Mouse (Mus musculus): Measurements from ENCODE around the gene Crygb.
A peak's percentile ranks its signal among the peaks of the same experiment; 100 is the strongest.

Gene Crygb

GRCm38 (mm10) chr1:65082188-65082587 lies at the start of gene Crygb:
Crygb (minus strand) TSS chr1:65082288.
- no peak for DNase-seq (ENCODE audit: low spot score)

GRCm38 (mm10) chr1:65131671-65132070 lies 49.6 kb upstream of the Crygb start:
- DNase-seq (ENCODE audit: low spot score): no peak

DNA sequence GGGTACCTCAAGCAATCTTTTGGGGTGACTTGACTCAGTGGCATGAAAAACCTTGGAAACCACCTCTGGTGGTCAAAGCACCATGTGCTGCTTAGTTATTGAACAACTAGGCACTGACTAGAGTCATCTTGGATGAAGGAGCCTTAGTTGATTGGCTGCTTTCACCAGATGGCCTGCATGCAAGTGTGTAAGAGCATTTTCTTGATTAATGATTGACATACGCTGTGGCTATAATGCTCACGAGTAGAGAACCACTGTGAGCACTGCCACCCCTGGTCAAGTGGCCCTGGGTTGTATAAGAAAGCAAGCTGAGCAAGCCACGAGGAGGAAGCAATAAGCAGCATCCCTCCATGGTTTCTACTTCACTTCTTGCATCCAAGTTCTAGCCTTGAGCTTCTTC lies 48.1 kb upstream of the Crygb start:
- DNase-seq (ENCODE audit: low spot score): peak; percentile 60

DNA sequence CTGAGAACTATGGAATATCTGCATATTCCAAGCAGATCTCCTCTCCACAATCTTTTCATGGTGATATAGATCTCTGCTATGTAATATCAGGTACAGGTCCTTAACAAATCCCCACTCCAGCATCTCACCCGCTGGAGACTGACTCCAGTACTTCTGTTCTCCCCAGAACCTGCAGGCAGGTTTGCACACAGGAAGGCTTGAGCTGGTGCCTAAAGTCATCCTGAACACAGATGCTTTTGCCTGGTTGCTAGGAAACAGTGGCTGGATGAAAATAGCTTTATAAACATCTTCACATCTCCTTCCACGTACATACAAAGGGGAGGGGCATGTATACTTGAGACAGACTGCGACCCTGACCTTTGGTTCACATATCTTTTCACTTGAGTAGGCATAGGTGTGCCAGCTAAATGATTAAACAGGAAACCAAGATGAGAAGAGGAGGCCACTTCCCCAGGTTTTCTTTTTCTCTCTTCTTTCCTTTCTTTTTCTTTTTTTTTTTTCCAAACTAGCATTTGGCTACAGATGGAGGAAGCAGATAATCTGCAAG lies 47.6 kb upstream of the Crygb start:
- peak; percentile 55 for DNase-seq (ENCODE audit: low spot score)

DNA sequence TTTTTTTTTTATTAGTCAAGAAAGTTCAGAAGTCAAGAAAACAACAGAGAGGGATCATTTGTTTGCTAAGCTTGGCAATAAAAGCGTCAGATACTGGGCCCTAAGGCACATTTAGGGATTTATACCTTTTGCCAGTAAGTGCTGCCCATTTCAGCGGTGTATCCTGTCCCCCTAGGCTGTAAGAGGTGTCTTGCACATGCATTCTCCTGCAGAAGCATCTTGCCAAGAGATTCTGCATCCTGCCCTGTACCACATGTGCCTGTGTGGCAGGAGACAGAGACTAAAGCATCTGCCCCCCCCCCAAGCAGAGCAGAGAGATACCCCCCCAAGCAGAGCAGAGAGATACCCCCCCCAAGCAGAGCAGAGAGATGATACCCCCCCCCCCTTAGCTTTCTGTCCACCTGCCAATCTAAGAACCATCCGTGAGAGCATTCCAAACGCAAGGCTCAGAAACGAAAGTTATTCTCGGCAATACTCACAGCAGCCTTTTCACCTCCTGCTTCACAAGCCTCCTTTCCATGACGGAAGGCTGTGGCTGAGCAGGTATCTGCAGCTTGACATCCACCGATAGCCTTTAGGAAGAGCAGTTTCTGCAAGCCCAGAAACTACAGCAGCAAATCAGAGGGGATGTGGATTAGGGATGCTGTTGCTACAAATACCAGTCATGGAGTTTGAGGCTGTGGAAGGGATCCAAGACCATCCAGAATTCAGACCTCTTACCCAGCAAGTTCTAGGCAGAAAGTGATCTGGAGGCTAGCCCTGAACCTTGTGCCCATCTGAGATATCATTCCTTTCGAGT lies 40.7 kb upstream of the Crygb start, which contains the start of gene D630023F18Rik:
TSS of gene D630023F18Rik (minus strand) at position 641 of the 799 bp plus-strand sequence.
- DNase-seq (ENCODE audit: low spot score): no peak

GRCm38 (mm10) chr1:65119438-65119837 lies 37.4 kb upstream of the Crygb start, which contains the start of gene Gm28845:
Gm28845 (minus strand) TSS chr1:65119558.
- no peak for DNase-seq (ENCODE audit: low spot score)

DNA sequence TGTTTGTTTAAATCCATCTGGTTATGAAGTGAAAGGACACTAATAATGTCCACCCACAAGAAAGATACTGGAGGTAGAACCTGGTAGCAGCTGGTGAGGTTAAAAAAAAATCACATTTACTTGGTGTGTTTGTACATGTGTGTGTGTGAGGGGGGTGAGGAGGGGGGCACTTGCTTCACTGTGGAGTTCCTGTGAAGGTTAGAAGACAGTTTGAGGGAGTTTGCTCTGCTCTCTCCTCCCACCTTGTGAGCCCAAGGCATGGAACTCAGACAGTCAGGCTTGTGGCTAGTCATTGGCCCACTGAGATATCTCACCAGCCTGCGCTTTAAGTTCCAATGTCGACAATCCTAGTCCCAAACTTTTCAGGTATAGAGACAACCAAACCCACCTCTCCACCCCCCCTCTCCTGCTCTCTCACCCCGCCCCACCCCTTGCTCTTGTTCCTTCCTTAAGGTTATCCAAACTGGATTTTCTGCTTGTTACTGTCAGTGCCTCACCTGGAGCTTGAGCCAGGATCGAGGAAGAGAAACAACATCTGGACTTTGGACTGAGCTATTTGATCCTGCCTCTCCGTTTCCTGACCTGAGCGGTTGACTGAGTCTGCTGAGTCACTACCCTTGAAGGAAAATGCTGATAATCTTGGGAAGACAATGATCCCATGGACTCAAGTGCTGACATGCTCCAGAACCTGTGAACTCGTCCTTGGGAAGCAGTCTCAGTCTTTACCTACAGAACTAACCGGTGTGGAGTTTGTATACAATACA lies 36.2 kb upstream of the Crygb start:
- DNase-seq (ENCODE audit: low spot score): peak; percentile 85

- peak; percentile 57 for DNase-seq (ENCODE audit: low spot score)
These were observed 31.6 kb upstream of the Crygb start for GRCm38 (mm10) chr1:65113536-65114172.

DNA sequence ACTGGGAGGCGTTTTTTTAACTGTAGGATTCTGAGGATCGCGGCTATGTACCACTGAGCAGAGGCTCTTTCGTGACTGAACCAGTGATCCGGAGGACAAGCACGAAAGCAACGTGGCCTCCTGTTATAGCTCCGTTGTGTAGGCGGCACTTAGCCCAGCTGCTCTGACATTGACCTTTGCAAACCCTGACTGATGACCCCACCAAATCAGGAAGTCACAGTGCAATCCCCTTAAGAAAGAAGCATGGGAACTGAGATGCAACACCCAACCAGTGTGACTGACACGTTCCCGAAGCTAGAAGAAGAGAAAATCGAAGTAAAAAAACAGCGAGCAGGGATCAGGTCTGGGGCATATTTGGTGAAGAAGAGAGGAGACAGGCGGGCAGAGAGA lies 30.7 kb upstream of the Crygb start:
- peak; percentile 15 for DNase-seq (ENCODE audit: low spot score)

- peak; percentile 76 for DNase-seq (ENCODE audit: low spot score)
These were observed 30.1 kb upstream of the Crygb start for GRCm38 (mm10) chr1:65112031-65112806.

GRCm38 (mm10) chr1:65109756-65110435 lies 27.8 kb upstream of the Crygb start:
- DNase-seq (ENCODE audit: low spot score): no peak

DNA sequence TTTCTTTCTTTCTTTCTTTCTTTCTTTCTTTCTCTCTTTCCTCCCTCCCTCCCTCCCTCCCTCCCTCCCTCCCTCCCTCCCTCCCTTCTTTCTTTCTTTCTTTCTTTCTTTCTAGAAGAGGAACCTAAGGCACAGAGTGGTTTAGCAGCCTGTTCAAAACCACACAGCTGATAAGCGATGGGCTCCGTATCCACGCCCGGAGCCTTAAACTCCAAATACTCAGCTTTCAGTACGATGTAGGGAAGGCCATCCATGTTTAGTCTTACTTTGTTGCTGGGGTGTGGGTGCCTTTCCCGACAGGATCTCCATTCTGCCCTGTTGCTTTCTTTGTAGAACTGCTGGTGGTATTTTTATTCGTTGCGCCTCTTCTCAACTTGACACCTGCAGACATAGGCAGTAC lies 27.1 kb upstream of the Crygb start:
- no peak for DNase-seq (ENCODE audit: low spot score)

- no peak for DNase-seq (ENCODE audit: low spot score)
These were observed 25.7 kb upstream of the Crygb start for GRCm38 (mm10) chr1:65107654-65108279.

DNA sequence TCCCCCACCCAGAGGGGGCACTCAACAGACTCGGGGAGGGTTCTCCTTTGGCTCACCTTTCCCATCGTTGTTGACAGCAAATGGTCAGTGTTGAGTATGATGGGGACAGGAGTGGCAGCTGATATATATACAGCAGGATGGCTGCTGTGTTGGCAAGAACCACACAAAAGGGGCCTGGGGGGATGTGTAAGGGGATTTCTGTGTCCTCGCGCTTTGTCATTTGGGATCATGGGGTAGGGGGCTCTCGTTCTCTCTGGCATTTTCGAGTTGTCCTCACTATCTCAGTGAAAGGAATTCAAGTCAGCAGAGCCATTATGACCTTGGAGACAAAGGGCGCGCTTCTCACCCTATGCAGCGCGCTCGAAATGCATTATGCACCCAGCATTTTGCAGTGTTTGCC lies 21.2 kb upstream of the Crygb start, which contains the start of gene Cryga:
TSS of gene Cryga (minus strand) at position 101 of the 400 bp plus-strand sequence.
- DNase-seq (ENCODE audit: low spot score): no peak

DNA sequence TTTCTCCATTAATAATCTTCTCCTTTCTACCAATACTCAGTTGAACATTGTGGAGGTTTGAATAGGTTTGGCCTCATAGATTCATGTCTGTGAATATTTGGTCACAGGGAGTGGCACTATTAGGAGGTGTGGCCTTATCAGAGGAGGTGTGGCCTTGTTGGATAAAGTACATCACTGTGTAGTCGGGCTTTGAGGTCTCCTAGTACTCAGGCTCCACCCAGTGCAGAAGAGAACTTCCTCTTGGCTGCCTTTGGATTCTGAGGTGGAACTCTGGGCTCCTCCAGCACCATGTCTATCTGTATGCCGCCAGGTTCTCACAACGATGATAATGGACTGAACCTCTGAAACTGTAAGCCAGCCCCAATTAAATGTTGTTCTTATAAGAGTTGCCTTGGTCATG lies 14.9 kb upstream of the Crygb start:
- DNase-seq (ENCODE audit: low spot score): no peak

GRCm38 (mm10) chr1:65091566-65091965 lies 9.5 kb upstream of the Crygb start:
- no peak for DNase-seq (ENCODE audit: low spot score)

DNA sequence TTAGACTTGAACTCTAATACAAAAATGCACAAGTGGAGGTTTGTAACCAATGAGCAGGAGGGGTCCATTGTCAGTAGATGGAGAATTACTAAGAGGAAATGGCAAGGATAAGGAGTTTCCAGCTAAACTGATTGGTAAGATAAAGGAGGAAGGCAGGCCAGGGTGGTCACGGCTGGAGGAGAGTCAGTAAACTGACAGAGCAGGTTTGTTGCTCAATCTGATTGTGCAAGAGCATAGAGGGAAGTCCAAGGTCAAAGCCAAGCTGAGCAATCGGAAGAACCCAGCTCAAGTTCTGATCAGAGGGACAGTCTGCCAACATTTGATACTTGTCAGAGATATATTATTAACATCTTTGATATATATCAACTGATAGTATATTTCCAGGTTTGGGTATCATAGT lies 8.3 kb upstream of the Crygb start:
- DNase-seq (ENCODE audit: low spot score): no peak

- DNase-seq (ENCODE audit: low spot score): no peak
These were observed 6.7 kb upstream of the Crygb start for GRCm38 (mm10) chr1:65088567-65089356.

DNA sequence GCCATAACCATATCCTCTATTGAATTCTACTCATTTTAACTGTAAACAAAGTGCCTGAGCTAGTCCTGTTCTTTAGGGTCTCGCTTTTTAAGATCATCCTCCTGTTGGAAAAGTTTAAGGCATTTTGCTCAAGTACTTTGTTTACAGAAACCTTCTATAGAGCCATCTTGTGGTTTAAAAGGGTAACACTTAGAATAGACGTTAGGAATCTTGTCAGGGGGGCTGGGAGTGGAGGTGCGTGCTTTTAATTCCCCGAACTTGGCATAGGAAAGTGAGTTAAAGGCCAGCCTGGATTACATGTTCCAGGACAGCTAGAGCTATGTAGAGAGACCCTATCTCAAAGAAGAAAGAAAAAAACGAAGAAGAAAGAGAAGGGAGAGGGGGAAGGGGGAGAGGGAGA lies 6.5 kb downstream of the Crygb start:
- no peak for DNase-seq (ENCODE audit: low spot score)

DNA sequence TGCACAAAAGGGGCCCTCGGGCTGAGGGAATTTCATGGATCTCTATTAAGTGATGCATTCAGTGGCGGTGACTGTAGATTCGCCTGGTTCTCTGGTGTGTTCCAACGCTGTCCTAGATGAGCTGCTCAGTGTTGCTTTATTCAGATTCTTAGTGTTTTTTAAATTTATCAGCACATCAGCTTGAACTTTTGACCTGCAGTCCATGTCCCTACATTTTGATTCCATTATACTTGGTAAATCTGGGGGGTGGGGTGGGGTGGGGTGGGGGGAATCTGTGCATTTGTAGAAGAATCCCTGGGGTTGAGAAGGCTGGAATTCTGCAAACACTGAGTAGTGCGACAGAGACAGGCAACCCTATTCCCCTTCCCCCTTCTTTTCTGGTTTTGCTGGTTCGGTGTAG lies 8.5 kb downstream of the Crygb start, which contains the start of gene Crygc:
TSS of gene Crygc (minus strand) at position 101 of the 400 bp plus-strand sequence.
- DNase-seq (ENCODE audit: low spot score): no peak

All from yolk sac, embryonic 10.5 days (tissue).